Mouse (Mus musculus) CD4-positive, CD25-positive, alpha-beta regulatory T cell, adult 2 months (primary cell): ENCODE data around the gene Cdh11.

ENCODE experiments used
- DNase-seq: peaks from one replicate; pipeline ENCODE4 v3.0.0-alpha.2; 2012; ENCODE audit warnings: low read depth, low spot score

Gene Cdh11

GRCm38 (mm10) chr8:102785592-102786416 lies at the start of gene Cdh11:
TSS of gene Cdh11 (minus strand) at chr8:102785642.
- no peak for DNase-seq

DNA sequence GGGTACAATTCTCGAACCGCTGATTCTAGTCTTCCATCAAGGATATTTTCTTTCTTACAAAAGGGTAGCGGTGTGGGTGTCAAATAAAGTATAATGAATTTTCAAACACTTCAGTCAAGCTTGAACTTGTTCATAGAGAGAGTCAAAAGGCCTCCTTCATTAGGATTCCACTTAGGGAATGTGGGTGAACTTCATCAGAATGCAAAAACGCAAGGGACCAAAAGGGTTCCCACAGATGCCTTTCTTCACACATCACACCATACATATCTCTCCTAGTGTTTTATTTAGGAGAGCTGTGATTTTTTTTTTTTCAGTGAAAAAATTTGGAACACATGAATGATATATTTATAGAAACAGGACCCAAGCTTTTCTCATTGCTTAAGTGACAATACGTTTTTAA lies 28.5 kb upstream of the Cdh11 start:
- no peak for DNase-seq

GRCm38 (mm10) chr8:102790303-102790702 lies 4.9 kb upstream of the Cdh11 start:
- no peak for DNase-seq

DNA sequence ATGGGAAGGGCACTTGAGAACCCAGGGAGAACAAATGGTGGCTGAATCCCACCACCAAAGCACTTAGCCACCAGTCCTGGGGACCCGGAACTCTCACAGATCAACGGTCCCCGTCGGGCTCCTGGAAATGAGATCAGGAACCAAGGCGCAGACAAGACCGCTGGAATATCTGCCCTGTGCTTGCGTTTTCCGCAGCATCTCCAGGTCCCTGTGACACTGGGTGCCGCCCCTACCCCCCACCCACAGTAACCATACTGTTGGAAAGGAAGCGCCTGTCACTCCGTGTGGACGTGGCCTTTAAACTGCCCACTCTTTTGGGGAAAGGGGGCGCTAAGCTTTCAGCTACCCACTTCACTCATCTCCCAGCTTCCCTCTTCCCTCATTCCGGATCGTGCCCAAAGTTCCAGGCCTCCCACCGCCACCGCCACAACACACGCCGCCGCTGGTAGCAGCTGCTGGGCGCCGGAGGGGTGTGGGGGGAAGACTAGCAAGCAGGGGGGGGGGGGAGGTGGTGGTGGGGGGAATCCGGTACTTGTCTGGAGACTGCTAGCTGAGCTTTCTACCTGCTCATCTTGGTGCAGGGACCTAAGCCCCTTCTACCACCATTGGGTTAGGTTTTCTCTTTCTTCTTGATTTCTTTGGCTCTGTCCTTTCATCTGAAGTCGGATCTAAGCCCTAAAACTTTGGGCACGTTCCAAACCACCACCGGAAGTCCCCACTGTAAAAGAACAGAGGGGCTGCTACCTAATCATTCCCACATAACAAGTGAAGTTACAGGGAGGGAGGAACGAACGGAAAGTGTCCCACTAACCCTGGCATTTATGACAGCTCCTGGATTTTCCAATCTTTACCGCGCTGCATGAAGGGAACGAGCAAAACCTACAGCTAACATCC lies 1.3 kb upstream of the Cdh11 start:
- DNase-seq: no peak

GRCm38 (mm10) chr8:102784835-102785455 lies 497 bp downstream of the Cdh11 start:
- no peak for DNase-seq

DNA sequence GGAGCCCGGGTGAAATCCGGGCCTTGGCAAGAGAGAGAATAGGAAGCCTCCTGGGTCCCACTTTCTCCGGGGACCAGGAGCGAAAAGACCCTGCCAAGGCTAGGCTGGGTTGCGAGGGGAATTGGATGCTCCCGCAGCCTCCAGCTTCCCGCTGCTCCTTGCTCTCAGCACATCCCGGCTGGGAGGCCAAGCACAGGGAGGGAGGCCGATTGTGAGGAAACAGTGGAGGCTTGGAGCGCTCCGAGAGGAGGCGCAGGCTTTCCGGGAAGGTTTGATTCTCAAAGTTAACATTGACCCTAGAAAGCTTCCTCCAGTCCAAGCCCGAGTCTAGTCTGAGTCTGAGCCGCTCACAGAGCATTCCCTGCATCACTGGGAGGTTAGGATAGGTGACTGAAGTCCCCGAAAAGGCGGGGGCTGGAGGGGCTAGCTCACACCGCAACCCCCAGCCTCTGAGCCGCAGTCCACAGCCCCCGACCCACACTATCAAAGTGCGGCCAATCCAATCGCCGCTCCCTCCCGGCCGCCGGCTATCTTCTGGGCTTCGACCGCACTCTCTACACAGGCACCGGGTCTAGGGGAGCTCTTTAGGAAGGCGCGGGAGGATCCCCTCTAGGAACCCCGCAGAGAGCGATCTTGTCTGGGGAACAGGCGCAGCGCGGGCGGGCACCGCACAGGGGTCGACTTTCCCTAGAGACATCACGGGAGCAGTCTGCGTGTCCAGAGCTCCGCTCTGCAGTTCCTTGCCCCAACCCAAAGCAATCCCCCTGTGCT lies 1.4 kb downstream of the Cdh11 start:
- DNase-seq: no peak

DNA sequence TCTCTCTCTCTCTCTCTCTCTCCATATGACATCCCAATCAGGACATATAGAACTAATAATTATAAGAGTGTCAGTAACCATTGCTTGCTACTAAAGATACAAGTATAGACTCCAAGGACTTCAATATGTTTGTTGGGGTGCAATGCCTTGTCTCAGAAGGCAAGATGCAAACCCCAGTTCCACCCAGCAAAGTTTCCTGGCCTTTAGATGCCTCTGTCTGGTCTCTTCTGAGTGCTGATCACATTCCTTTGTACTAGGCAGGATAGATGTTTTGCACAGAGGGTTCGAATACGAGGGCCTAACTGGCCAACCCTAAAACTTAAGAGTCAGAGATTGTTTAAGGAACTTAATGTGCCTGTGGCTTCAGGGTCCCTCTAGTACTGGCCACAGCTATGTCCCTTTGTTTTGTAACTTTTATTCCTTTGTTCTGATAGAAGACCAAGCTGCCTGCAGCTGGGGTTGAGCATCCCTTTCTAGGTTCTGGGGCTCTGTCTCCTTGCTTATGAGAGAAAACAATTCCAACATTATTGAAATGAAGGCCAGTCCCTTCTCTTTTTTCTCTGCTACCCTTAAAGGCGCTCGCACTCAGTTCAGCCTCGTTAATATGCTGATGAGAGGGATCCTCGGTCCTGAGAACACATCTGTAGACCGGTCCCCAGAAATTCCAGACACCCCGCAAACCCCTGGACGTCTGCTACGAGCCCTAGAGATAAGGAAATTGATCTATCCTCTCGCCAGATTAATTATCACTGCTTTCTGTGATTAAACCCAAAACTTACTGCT lies 2.5 kb downstream of the Cdh11 start:
- no peak for DNase-seq

DNA sequence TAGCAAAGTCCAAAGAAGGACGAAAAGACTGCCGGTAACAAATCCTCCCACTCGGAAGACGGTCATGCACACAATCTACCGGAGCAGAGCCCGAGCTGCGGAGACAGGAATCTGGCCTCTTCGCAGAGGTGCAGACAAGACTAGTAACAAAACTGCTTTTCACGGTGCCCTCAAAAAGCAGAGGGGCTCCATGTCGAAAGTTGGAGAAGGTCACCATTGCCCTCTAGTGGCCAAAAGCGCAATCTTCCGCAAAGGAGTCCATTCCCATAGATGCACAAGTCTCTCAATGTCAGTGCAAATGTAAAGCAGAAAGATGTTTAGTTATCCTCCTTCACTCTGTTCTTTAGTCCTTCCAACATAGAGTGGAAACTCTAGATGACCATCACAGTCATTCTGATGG lies 4.5 kb downstream of the Cdh11 start:
- no peak for DNase-seq

DNA sequence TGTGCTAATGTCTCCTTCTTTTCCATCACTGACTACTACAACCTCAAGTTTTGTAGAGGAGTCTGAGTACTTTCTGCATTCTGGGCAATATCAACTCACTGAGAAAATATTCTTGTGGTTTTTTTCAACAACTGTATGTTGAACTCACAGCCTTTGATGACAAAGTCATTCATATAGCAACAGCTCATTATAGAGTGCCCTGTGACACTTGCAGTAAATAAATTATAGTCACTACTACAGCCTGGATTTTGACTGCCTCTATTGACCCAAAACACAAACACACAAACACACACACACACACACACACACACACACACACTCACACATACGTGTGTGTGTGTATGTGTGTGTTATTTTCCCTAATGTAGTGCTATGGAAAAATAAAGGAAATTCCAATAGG lies 10.8 kb downstream of the Cdh11 start:
- DNase-seq: no peak

- DNase-seq: no peak
Observed at GRCm38 (mm10) chr8:102771456-102771855, 14.0 kb downstream of the Cdh11 start.

DNA sequence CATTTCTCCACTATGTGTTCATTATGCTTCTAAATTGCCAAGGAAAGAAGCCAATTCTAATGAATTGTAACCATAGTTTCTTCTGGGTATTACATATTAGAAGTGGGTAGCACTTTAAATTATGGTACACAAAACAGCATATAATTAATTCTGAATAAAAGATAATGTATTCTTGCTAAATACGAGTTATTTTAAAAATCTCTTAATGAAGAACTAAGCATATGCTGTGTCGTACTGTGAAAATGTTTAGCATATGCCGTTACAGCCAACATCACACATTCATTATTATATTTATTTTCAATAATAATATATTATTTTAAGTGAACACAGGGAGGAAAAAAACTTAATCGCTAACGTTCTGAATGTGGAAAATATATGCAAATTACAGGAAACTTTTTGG lies 31.6 kb downstream of the Cdh11 start:
- DNase-seq: no peak

DNA sequence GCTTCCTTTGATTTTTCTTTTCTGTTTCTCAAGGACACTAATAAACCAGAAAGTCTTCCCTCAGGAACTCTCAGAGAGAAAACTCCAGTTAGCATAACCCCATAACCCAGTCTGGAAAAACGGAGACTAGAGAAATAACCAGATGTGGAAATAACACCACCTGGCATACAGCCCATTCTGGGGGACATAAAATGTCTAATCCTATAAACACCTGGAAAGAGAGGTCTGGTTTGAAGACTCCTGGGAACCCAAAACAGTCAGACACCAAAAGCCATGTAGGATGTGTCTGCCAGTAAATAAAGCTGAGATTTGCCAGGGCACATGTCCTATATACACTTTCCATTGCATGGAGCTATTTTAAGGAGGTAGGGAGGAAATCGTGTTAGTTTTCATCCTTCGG lies 42.5 kb downstream of the Cdh11 start:
- no peak for DNase-seq

DNA sequence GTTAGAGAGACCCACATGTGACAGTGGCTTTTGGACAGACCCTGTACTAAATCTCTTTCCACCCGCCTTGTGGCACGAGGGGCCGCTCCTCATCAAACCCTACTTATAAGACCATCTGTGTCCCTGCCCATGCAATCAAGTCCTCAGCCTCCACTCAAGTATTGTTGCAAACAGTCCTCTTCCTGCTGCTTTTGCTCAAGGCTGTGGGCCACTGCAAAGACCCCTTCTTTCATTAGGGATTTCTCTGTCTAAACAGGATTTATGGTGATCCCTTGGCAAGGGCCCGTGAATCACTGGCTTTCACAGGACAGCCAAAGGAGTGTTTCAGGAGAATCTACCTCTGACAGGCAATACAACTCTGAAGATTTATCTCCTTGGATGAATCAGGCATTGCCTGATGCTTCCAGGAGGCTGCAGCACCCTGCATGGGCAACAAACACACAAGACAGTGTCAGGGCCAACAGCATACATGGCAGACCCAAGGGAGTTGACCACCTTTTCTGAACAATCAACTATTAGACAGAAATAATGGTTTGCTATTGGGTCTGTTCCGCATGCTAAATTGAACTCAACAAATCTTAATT lies 43.3 kb downstream of the Cdh11 start:
- DNase-seq: no peak

- DNase-seq: no peak
Observed at GRCm38 (mm10) chr8:102740963-102741362, 44.5 kb downstream of the Cdh11 start.

- DNase-seq: no peak
Observed at GRCm38 (mm10) chr8:102738961-102739487, 46.4 kb downstream of the Cdh11 start.

DNA sequence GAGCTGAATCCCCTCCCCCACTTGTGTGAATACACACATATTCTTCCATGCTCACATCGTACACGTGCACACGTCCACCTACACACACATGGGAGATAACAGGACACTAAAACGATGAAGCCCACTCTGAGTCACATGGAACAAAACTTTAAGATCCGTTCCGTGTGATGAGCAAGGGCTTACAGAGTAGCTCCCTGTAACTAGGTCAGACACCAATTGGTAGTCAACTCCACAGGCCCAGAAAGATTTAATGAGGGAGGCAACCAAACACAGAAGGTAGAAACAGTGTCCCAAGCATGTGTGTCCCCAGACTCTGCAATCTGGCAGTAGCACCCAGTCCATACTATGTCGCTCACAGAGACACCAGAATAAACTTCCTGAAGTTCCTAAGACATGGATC lies 47.0 kb downstream of the Cdh11 start:
- DNase-seq: no peak

DNA sequence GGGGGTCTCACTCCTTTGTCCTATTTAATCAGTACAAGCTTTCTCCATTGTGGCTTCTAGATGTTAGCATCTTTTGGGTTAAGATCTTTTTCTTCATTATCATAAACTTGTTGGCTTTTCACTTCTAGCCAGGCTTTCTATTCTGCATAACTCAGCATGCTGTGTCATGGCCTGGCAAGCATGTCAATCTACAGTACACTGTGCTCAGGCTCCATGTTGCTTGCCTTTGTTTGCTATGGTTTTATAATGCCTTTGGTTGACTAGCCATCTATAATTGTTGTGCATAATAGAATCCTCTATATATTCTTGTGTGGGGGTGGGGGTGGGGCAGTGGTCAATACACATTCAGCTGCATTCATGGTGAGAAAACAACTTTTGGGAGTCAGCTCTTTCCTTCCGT lies 51.0 kb downstream of the Cdh11 start:
- DNase-seq: no peak

DNA sequence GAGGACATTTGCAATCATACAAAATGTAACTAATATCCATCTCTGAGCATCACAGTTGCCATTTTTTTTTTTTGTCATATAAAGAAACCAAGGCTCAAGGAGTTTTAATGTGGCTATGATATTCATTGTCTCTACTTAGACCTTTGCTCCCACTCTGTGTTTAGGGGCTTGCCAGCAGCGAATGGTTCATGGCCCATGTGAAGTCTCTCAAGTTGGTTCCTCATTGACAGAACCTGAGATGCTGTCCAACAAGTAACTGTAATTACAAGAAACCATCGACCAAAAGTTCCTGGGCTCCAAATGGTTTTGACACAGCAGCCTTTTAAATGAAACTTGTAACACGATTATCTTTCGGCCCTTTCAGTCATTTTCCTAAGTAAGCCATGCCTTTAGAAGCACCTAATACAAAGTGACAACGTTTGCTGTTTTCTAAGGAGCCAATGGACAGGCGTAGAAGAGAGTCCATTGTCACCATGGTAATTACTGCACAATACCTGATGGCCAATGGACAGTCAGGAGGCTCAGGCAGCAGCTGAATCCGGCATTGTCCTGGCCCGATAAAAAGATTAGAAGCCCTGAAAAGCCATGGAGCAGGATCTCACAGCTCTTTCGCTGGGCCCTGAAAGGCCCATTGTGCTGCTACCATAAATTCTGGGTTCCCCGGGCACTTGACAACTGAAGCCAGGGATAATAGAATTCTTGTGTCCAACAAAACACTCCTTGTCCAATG lies 59.1 kb downstream of the Cdh11 start:
- DNase-seq: no peak

- no peak for DNase-seq
Observed at GRCm38 (mm10) chr8:102725496-102725895, 59.9 kb downstream of the Cdh11 start.
